Mouse (Mus musculus): ENCODE results near the gene AC131692.1. TPM values are rescaled to one million over a fixed set of nuclear protein-coding genes. Genes with fewer than 3 reads are reported as not detected.

The AC131692.1 gene
- polyA plus RNA-seq, 1 experiment from 2014 or later = not detected

DNA sequence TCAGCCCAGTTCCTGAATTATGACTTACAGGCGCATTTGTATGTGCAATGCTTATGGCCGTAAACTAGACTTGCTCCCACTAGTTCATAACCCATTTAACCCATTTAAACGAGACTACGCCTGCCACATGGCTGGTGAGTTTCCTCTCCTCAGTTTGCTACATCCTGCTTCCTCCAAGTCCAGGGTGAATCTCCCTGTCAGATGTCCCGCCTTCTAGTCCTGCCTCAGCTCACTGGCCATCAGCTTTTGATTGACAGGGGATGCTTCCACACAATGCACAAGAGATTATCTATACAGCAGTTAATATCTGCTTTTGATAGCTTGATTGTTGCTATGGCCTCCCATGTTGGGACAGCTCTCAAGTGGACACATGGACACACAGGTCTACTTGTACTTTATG lies 39.9 kb upstream of the AC131692.1 start:
- peaks cover 9% of the 10 kb centered on the region for H3K4me1 ChIP-seq (ENCODE audit: control insufficient read depth, insufficient read depth, low read length)
- H3K9me3 ChIP-seq (ENCODE audit: control insufficient read depth, low read length) = no peaks in the 10 kb centered on the region
- no peaks in the 10 kb centered on the region for H3K27me3 ChIP-seq (replicated peaks; ENCODE audit: control insufficient read depth, insufficient read depth, low read length)
- H3K36me3 ChIP-seq (ENCODE audit: control insufficient read depth, insufficient read depth, low read length) = peaks cover 74% of the 10 kb centered on the region
- H3K4me2 ChIP-seq (ENCODE audit: low read depth, low read length) = no peak overlapping the region
- no peak for DNase-seq (ENCODE audit: low spot score)
- H3K27ac ChIP-seq (replicated peaks; ENCODE audit: low read depth, low read length) = no peak overlapping the region
- no peak for ATAC-seq (ENCODE audit: low read depth)
- WGBS = 85% methylated on average over 5 of the region's 5 CpGs
- no peak overlapping the region for H3K9ac ChIP-seq (ENCODE audit: low read depth, low read length)
- no peak overlapping the region for H3K4me3 ChIP-seq (ENCODE audit: low read depth, low read length)

DNA sequence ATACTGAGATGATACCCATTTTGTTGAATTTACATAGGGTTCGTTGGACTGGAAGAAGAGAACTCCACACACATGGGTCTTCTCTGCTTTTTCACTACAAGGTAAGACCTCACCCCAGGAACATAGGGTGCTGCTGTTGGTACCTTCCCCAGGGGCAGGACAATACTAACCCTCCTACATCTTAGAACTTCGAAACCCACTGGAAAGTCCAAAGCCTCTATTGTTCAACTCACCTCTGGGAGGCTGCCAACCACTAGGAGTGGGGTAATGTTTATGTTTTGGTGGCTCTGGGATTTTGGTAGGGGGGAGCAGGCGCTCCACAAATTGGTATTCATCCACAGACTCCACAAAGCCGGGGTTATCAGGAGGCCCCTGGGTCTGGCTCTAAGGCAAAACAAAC lies 37.5 kb upstream of the AC131692.1 start:
- no peak for DNase-seq (ENCODE audit: low spot score)
- 56% methylated on average over 4 of the region's 4 CpGs for WGBS
- Histone ChIP-seq H3K4me1 (ENCODE audit: control insufficient read depth, insufficient read depth, low read length) (peaks cover 9% of the 10 kb centered on the region), H3K4me3 (ENCODE audit: low read depth, low read length) (peak overlapping the region; percentile 49), H3K36me3 (ENCODE audit: control insufficient read depth, insufficient read depth, low read length) (peaks cover 57% of the 10 kb centered on the region), H3K27ac (replicated peaks; ENCODE audit: low read depth, low read length) (no peak overlapping the region), H3K9me3 (ENCODE audit: control insufficient read depth, low read length) (no peaks in the 10 kb centered on the region), H3K4me2 (ENCODE audit: low read depth, low read length) (peak overlapping the region; percentile 68), H3K9ac (ENCODE audit: low read depth, low read length) (peak overlapping the region; percentile 94), H3K27me3 (replicated peaks; ENCODE audit: control insufficient read depth, insufficient read depth, low read length) (no peaks in the 10 kb centered on the region)
- no peak for ATAC-seq (ENCODE audit: low read depth)

DNA sequence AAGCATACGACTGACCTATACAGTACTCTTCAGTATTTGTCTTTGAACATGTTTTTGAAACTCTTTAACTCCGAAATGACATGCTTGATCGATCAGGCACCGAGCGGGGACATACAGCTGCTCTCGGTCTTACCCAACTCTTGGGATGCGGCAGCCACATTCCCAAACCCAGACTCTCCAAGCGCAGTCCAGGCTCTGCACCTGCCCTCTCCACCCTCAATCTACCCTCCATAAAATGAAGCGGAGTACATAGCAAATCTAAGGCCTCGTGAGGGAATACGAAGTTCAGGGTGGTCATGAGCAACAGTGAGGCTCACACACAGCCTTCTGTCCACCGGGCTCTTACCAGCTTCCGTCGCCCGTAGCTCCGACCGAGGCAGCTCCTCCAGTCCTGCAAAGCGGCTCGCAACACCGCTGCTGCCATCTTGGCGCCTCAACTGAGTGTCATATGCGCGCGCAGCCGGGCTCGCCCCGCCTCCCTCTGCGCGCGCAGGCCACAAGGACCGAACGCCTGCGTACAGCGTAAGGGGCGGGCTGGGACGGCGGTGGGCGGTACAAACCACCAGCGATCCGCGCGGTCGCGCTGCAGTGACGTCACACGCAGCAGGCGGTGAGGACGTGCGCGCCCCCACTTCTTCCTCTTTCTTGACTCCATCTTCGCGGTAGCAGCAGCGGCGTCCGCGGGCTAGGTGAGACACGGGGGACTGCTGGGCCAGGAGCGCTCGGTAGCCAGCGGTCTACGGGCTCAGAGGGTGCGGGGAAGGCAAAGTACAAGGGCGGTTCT lies 36.7 kb upstream of the AC131692.1 start, which contains the start of the genes Mrpl49 and Fau:
Gene Mrpl49 (minus strand): TSS at position 473 of the 784 bp plus-strand sequence.
Gene Fau (plus strand): TSS at position 532 of the 784 bp plus-strand sequence.
- WGBS = under 1% methylated on average over 53 of the region's 63 CpGs
- H3K9me3 ChIP-seq (ENCODE audit: control insufficient read depth, low read length) = no peaks in the 10 kb centered on the region
- H3K27me3 ChIP-seq (replicated peaks; ENCODE audit: control insufficient read depth, insufficient read depth, low read length) = no peaks in the 10 kb centered on the region
- DNase-seq (ENCODE audit: low spot score) = peak; percentile 98
- H3K36me3 ChIP-seq (ENCODE audit: control insufficient read depth, insufficient read depth, low read length) = peaks cover 49% of the 10 kb centered on the region
- peak within 1 kb of the TSS; percentile 49 for H3K4me3 ChIP-seq (ENCODE audit: low read depth, low read length)
- H3K4me2 ChIP-seq (ENCODE audit: low read depth, low read length) = peak within 1 kb of the TSS; percentile 68
- H3K4me1 ChIP-seq (ENCODE audit: control insufficient read depth, insufficient read depth, low read length) = peaks cover 17% of the 10 kb centered on the region
- peak; percentile 83 for ATAC-seq (ENCODE audit: low read depth)
- H3K9ac ChIP-seq (ENCODE audit: low read depth, low read length) = peak within 1 kb of the TSS; percentile 94
- H3K27ac ChIP-seq (replicated peaks; ENCODE audit: low read depth, low read length) = peak within 1 kb of the TSS; percentile 81

- ATAC-seq (ENCODE audit: low read depth) = no peak
- Histone ChIP-seq H3K27me3 (replicated peaks; ENCODE audit: control insufficient read depth, insufficient read depth, low read length) (no peaks in the 10 kb centered on the region), H3K9ac (ENCODE audit: low read depth, low read length) (peak overlapping the region; percentile 94), H3K36me3 (ENCODE audit: control insufficient read depth, insufficient read depth, low read length) (peaks cover 39% of the 10 kb centered on the region), H3K4me3 (ENCODE audit: low read depth, low read length) (peak overlapping the region; percentile 49), H3K27ac (replicated peaks; ENCODE audit: low read depth, low read length) (peak overlapping the region; percentile 81), H3K9me3 (ENCODE audit: control insufficient read depth, low read length) (no peaks in the 10 kb centered on the region), H3K4me1 (ENCODE audit: control insufficient read depth, insufficient read depth, low read length) (peaks cover 20% of the 10 kb centered on the region), H3K4me2 (ENCODE audit: low read depth, low read length) (peak overlapping the region; percentile 68)
- no peak for DNase-seq (ENCODE audit: low spot score)
- 34% methylated on average over 5 of the region's 5 CpGs for WGBS
These were observed 35.7 kb upstream of the AC131692.1 start for GRCm38 (mm10) chr19:6058513-6058912.

- Histone ChIP-seq H3K9ac (ENCODE audit: low read depth, low read length) (peak overlapping the region; percentile 94), H3K27ac (replicated peaks; ENCODE audit: low read depth, low read length) (peak overlapping the region; percentile 81; the same call in 1 of the 2 replicates)
- no peak for ATAC-seq (ENCODE audit: low read depth)
These were observed 35.3 kb upstream of the AC131692.1 start for GRCm38 (mm10) chr19:6058966-6059365.

GRCm38 (mm10) chr19:6061021-6061533 lies 33.1 kb upstream of the AC131692.1 start, which contains the start of gene Znhit2:
Gene Znhit2, plus strand, starts transcription at chr19:6061192.
- Histone ChIP-seq H3K4me1 (ENCODE audit: control insufficient read depth, insufficient read depth, low read length) (peaks cover 20% of the 10 kb centered on the region), H3K36me3 (ENCODE audit: control insufficient read depth, insufficient read depth, low read length) (peaks cover 14% of the 10 kb centered on the region), H3K9me3 (ENCODE audit: control insufficient read depth, low read length) (no peaks in the 10 kb centered on the region), H3K27ac (replicated peaks; ENCODE audit: low read depth, low read length) (peak within 1 kb of the TSS; percentile 94), H3K9ac (ENCODE audit: low read depth, low read length) (peak within 1 kb of the TSS; percentile 94), H3K27me3 (replicated peaks; ENCODE audit: control insufficient read depth, insufficient read depth, low read length) (no peaks in the 10 kb centered on the region), H3K4me3 (ENCODE audit: low read depth, low read length) (peak within 1 kb of the TSS; percentile 90), H3K4me2 (ENCODE audit: low read depth, low read length) (peak within 1 kb of the TSS; percentile 100)
- peak; percentile 86 for ATAC-seq (ENCODE audit: low read depth)
- under 1% methylated on average over 19 of the region's 58 CpGs for WGBS
- DNase-seq (ENCODE audit: low spot score) = peak; percentile 98

More at GRCm38 (mm10) chr19:6058966-6059365, 35.3 kb upstream of the AC131692.1 start:
- H3K4me2 ChIP-seq (ENCODE audit: low read depth, low read length) = peak overlapping the region; percentile 68
- H3K4me3 ChIP-seq (ENCODE audit: low read depth, low read length) = peak overlapping the region; percentile 49
- no peak for DNase-seq (ENCODE audit: low spot score)
- no peaks in the 10 kb centered on the region for H3K9me3 ChIP-seq (ENCODE audit: control insufficient read depth, low read length)
- WGBS = 87% methylated on average over 5 of the region's 5 CpGs
- peaks cover 34% of the 10 kb centered on the region for H3K36me3 ChIP-seq (ENCODE audit: control insufficient read depth, insufficient read depth, low read length)
- H3K27me3 ChIP-seq (replicated peaks; ENCODE audit: control insufficient read depth, insufficient read depth, low read length) = no peaks in the 10 kb centered on the region
- peaks cover 20% of the 10 kb centered on the region for H3K4me1 ChIP-seq (ENCODE audit: control insufficient read depth, insufficient read depth, low read length)

- H3K27ac ChIP-seq (replicated peaks; ENCODE audit: low read depth, low read length) = peak overlapping the region; percentile 94
- H3K9ac ChIP-seq (ENCODE audit: low read depth, low read length) = peak overlapping the region; percentile 94
- H3K4me3 ChIP-seq (ENCODE audit: low read depth, low read length) = peak overlapping the region; percentile 90
- WGBS = 7% methylated on average over 27 of the region's 44 CpGs
- peaks cover 14% of the 10 kb centered on the region for H3K36me3 ChIP-seq (ENCODE audit: control insufficient read depth, insufficient read depth, low read length)
- peak; percentile 42 for DNase-seq (ENCODE audit: low spot score)
- no peaks in the 10 kb centered on the region for H3K27me3 ChIP-seq (replicated peaks; ENCODE audit: control insufficient read depth, insufficient read depth, low read length)
- H3K9me3 ChIP-seq (ENCODE audit: control insufficient read depth, low read length) = no peaks in the 10 kb centered on the region
- peaks cover 23% of the 10 kb centered on the region for H3K4me1 ChIP-seq (ENCODE audit: control insufficient read depth, insufficient read depth, low read length)
- peak overlapping the region; percentile 100 for H3K4me2 ChIP-seq (ENCODE audit: low read depth, low read length)
- no peak for ATAC-seq (ENCODE audit: low read depth)
These were observed 32.4 kb upstream of the AC131692.1 start for GRCm38 (mm10) chr19:6061641-6062302.

DNA sequence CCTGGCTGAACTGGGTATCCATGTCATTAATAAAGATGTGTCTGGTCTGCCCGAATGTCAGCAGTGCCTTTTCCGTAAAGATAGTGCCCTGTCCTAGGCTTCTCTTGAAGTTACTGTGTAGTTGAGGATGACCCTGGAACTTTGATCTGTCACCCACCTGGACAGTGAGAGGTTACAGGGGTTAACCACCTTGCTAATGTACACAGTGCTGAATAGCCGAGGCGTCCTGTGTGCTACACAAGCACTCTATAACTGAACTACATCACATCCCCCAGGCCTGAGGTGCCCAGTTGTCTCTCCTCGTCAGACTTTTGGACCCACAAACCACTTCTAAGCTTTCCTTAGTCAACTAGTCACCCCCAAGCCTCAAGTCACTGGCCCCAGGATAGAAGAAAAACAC lies 31.8 kb upstream of the AC131692.1 start:
- peaks cover 28% of the 10 kb centered on the region for H3K4me1 ChIP-seq (ENCODE audit: control insufficient read depth, insufficient read depth, low read length)
- peaks cover 14% of the 10 kb centered on the region for H3K36me3 ChIP-seq (ENCODE audit: control insufficient read depth, insufficient read depth, low read length)
- DNase-seq (ENCODE audit: low spot score) (no peak), ATAC-seq (ENCODE audit: low read depth) (no peak)
- H3K4me2 ChIP-seq (ENCODE audit: low read depth, low read length) = peak overlapping the region; percentile 100
- WGBS = 52% methylated on average over 5 of the region's 5 CpGs
- no peak overlapping the region for H3K27ac ChIP-seq (replicated peaks; ENCODE audit: low read depth, low read length)
- H3K27me3 ChIP-seq (replicated peaks; ENCODE audit: control insufficient read depth, insufficient read depth, low read length) = no peaks in the 10 kb centered on the region
- peak overlapping the region; percentile 94 for H3K9ac ChIP-seq (ENCODE audit: low read depth, low read length)
- no peaks in the 10 kb centered on the region for H3K9me3 ChIP-seq (ENCODE audit: control insufficient read depth, low read length)
- peak overlapping the region; percentile 90 for H3K4me3 ChIP-seq (ENCODE audit: low read depth, low read length)

Data from embryonic facial prominence, embryonic 14.5 days (tissue).